Mouse (Mus musculus): Measurements from ENCODE around the gene Defa30. TPM values are rescaled to one million over a fixed set of nuclear protein-coding genes. Genes with fewer than 3 reads are reported as not detected.
"Not testable (repeated sequence)": the region's sequence is repeated elsewhere in the genome, so short reads cannot be mapped to it uniquely, and the experiment has no call there.

Defa30 gene
- not detected in 2 replicates for polyA plus RNA-seq (2012)

DNA sequence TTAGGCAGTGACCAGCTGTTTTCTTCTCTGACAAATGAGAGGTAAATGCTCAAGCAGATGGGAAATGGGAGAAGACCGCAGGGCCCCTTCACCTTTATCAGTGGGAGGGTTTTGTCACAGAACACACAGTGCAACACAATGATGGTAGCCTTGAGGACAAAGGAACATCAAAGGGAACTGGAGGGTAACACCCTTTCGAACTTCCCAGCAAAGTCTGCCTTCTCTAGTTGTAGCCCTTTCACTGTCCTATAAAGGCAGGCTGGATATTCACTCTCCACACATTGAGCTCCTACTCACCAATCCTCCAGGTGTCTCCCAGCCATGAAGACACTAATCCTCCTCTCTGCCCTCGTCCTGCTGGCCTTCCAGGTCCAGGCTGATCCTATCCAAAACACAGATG lies at the start of gene Defa30:
Gene Defa30, plus strand, starts transcription at position 301 of the 400 bp plus-strand sequence.
- not testable (repeated sequence) for TF ChIP-seq GATA1 (IDR thresholded peaks at IDR 0.05; ENCODE audit: low read length)

DNA sequence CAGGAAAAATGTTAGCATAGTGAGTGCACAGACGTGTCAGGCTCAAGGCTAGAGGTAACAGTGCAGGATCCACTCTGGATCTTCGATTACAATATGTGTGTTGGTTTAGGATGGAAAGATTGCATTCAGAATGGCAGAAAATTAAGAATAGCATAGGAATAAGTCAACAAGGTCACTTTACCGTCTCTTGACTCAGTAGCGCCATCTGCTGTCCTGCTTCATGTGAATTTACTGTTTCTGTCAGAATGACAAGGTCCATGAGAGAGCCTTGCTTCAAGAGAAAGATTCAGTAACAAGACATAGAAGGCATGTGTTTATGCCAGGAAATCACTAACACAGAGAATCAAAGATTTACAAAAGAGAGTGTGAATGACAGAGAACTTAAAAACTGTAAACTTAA lies 41.3 kb upstream of the Defa30 start:
- TF ChIP-seq GATA1 (IDR thresholded peaks at IDR 0.05; ENCODE audit: low read length) = no peak

DNA sequence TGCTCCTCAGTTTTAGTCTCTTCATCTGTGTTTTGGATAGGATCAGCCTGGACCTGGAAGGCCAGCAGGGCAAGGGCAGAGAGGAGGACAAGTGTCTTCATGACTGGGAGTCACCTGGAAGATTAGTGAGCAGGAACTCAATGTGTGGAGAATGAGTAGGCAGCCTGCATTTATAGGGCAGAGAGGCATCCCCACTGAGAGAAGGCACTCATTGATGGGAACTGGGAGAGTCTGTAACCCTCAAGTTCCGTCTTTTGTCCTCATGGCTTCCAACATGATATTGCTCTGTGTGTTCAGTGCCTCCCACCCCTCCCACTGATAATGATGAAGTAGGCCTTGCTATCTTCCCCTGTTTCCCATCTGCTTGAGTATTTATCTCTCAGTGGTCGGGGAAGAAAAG lies 38.5 kb upstream of the Defa30 start, which contains the start of gene Gm14851:
Gene Gm14851, minus strand, starts transcription at position 101 of the 400 bp plus-strand sequence.
- TF ChIP-seq GATA1 (IDR thresholded peaks at IDR 0.05; ENCODE audit: low read length) = not testable (repeated sequence)

DNA sequence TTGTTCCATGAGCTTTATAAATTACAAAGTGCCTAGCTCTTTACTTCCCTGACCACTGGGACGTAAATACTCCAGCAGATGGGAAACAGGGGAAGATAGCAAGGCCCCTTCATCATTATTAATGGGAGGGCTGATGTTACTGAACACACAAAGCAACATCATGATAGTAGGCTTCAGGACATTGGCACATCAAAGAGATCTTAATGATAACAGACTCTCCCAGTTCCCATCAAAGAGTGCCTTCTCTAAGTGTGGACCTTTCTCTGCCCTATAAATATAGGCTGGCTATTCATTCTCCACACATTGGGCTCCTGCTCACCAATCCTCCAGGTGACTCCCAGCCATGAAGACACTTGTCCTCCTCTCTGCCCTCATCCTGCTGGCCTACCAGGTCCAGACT lies 27.5 kb downstream of the Defa30 start, which contains the start of gene Defa22:
Gene Defa22, plus strand, starts transcription at position 301 of the 400 bp plus-strand sequence.
- not testable (repeated sequence) for TF ChIP-seq GATA1 (IDR thresholded peaks at IDR 0.05; ENCODE audit: low read length)

Other genes starting within 250 kb of the Defa30 start
- gene Defb33, start 242.0 kb upstream of the Defa30 start, polyA plus RNA-seq (2012) = not detected in 2 replicates
- gene Gm15056, start 232.0 kb upstream of the Defa30 start, polyA plus RNA-seq (2012) = not detected in 2 replicates
- not detected in 2 replicates for gene Gm6040, start 212.6 kb upstream of the Defa30 start, polyA plus RNA-seq (2012)
- not detected in 2 replicates for gene AY761185, start 189.9 kb upstream of the Defa30 start, polyA plus RNA-seq (2012)
- gene Defa21, start 109.1 kb upstream of the Defa30 start, polyA plus RNA-seq (2012) = not detected in 2 replicates
- not detected in 2 replicates for gene Defa23, start 79.6 kb upstream of the Defa30 start, polyA plus RNA-seq (2012)
- gene Defa35, start 69.6 kb upstream of the Defa30 start, polyA plus RNA-seq (2012) = not detected in 2 replicates
- gene Defa25, start 50.2 kb upstream of the Defa30 start, polyA plus RNA-seq (2012) = not detected in 2 replicates
- gene Gm14851, start 38.6 kb upstream of the Defa30 start, polyA plus RNA-seq (2012) = not detected in 2 replicates
- not detected in 2 replicates for gene Defa22, start 27.6 kb downstream of the Defa30 start, polyA plus RNA-seq (2012)
- gene Defa31, start 57.0 kb downstream of the Defa30 start, polyA plus RNA-seq (2012) = not detected in 2 replicates
- not detected in 2 replicates for gene Gm15293, start 66.9 kb downstream of the Defa30 start, polyA plus RNA-seq (2012)
- not detected in 2 replicates for gene Gm15292, start 115.1 kb downstream of the Defa30 start, polyA plus RNA-seq (2012)
- gene Defa27, start 180.9 kb downstream of the Defa30 start, polyA plus RNA-seq (2012) = not detected in 2 replicates
- not detected in 2 replicates for gene Defa29, start 192.4 kb downstream of the Defa30 start, polyA plus RNA-seq (2012)
- gene Defa2, start 243.9 kb downstream of the Defa30 start, polyA plus RNA-seq (2012) = not detected in 2 replicates